Mouse (Mus musculus): Measurements from ENCODE around the gene Mrs2. TPM values are rescaled to one million over a fixed set of nuclear protein-coding genes. Genes with fewer than 3 reads are reported as not detected.

Gene Mrs2
- 10 to 100 TPM; 54.3 to 55.2 TPM for total RNA-seq (2021)

DNA sequence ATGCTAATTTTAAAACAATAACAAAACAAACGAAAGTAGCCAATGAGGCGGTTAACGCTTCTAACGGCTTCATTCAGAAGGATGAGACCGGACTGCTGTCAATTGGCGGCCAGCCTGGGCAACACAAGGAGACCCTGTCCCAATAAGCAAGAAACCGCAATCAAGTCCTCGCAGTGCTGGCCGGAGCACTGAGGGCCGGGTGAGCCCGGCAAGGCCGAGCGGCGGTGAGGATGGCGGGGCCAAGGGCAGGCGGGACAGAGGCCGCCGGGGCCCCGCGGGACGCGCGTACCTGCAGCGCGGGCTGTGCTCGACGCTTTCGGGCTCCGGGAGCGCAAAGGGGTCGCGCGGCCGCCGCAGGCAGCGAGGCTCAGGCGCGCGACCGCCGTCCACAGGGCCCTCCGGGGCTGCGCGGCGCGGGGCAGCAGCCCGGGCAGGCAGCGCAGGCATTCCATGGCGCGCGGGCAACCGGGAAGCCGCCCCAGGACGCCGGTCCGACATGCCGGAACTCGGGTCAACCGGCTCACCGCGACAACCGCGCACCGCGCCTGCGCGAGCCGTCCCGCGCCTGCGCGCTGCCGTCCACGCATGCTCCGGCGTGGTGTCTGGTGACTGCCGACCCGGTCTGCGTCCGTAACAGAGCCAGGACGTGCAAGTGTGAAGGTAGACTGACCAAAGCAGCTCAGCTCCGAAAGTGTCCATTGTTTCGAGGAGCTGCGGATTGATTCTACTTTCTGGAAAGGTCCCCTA lies at the start of gene Mrs2:
Mrs2 (minus strand) TSS at position 587 of the 747 bp plus-strand sequence.
- peak; percentile 90 to 92 for DNase-seq (ENCODE audit: low spot score in 2 of 2)
- intact Hi-C loops (cut with DNase I) = loop anchor here (1.0 kb wide), 1 partner anchor 95 kb away; no protein-coding TSS in a partner anchor

DNA sequence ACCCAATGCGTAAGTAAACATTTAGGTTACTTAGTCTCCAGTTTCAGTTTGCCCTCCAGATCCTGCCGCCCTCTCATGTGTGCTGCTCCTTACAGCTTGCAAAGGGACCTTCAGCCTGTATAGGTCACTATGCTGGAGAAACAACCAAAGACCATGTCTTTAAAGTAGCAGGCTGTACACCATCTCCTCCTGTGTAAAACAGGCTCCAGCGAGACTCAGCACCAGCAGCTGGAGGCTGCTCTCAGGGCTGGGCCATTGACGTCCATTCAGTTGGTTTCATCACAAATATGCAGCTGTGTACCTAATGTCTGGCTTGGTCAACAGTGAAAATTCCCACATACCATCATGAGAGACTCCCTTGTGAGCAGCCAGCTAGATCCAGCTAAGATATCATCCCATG lies 49.6 kb upstream of the Mrs2 start:
- intact Hi-C loops (cut with DNase I) = no loop called here
- DNase-seq (ENCODE audit: low spot score in 2 of 2) = no peak

DNA sequence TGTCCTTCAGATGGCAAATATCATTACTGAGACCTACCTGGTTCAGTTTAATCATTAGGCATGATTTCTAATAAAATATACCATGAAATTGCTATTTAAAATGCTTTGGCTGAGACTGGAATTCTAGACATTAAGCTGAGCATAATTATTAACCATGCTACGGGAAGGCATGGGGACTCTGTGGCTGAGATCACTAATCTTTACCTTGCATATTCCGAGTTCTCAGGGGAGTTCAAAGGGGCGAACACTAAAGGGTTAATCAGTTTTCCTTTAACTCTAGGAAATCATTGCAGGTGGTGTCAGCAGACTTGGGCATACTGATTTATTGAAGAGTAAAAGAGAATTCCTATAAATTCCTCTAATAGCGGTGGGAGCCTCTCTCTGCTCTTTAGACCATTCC lies 47.0 kb upstream of the Mrs2 start:
- DNase-seq (ENCODE audit: low spot score in 2 of 2) = no peak
- intact Hi-C loops (cut with DNase I) = no loop called here

DNA sequence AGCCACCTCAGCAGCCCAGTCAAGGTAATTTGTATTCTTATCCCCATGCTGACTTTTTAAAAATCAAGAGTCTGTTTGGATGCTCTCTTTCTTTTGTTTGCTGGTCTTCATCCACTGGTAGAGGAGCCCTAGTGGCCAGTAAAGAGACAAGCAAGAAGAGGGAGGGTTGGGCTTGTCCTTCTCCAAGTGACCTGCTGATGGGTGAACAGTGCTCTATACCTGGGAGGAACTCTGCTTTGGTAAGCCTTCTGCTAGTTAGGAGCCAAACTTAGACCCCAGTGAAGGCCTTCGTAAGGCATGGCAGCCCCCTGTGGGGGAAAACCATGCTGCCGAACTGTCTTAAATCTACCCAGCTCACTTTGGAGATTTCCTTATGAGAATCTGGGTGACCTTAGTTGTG lies 46.5 kb upstream of the Mrs2 start:
- intact Hi-C loops (cut with DNase I) = no loop called here
- no peak for DNase-seq (ENCODE audit: low spot score in 2 of 2)

DNA sequence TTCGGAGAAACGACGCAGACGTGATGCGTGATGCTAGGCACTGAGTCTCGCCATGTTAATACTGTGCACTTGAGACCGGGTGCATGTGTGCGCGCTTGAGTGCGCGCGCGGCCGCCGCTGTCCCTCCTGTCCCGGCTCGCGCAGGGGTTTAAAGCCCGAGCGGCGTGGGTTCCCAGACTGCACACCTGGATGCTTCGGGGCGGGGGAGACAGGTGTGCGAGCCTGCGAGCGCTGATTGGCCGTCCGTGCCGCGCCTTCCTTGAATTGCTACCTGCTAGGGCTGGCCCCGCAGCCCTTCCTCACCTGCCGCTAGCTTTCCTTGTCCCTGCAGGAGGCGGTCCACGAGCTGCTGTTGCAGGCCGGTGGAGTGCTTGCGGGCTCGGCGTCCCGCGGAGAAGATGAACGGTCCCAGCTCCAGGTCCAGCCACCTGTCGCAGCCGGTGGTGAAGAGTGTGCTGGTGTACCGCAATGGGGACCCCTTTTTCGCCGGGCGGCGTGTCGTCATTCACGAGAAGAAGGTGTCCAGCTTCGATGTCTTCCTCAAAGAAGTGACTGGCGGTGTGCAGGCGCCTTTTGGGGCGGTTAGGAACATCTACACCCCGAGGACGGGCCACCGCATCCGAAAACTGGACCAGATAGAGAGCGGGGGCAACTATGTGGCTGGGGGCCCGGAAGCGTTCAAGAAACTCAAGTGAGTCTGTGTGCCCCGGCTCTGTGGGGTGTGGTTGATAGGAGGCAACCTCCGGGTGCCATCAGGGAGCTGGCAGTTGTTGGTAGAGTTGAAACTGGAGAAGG lies 35.9 kb upstream of the Mrs2 start, which contains the start of gene Dcdc2a:
Dcdc2a (plus strand) TSS at position 132 of the 795 bp plus-strand sequence.
- peak in 1 of 2 experiments; percentile 14 for DNase-seq (ENCODE audit: low spot score in 2 of 2)
- intact Hi-C loops (cut with DNase I) = loop anchor here (1.0 kb wide), 1 partner anchor 59 kb away; no protein-coding TSS in a partner anchor

DNA sequence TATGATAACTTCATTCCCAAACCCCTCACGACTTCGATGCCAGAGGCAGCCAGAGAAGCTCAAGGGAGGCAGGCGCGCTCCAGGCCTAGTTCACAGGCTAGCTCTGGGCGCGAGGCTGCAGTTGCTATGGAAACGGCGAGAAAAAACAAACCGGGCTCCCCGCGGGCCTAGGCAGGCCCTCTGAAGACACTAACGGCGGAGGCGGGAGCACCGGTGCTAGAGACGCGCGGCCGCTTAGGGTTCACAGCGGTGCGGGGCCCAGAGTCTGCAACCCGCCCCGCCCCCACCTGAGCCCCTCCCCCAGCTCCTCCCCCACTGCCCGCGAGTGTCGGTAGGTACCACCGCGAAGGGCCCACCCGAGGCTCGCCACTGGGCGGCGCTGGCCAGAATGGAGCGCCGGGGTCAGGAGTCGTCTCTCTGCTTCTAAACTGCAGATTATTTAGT lies 35.0 kb upstream of the Mrs2 start:
- intact Hi-C loops (cut with DNase I) = loop anchor here (1.0 kb wide), 1 partner anchor 60 kb away; no protein-coding TSS in a partner anchor
- DNase-seq (ENCODE audit: low spot score in 2 of 2) = peak; percentile 78 to 80

DNA sequence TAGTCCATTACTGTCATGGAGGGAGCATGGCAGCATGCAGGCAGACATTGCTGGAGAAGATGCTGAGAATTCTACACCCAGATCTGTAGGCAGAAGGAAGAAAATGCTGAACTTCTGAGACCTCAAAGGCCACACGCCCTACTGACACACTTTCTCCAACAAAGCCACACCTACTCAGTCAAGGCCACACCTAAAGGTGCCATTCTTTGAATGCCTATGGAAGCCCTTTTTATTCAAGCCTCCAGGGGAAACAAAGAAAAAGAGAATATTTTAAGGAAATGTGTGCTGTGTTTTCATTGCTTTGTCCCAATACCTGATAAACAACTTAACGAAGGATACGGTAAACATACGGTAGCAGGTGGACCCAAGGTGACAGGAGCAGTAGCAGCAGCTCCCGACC lies 32.5 kb upstream of the Mrs2 start:
- no peak for DNase-seq (ENCODE audit: low spot score in 2 of 2)
- intact Hi-C loops (cut with DNase I) = no loop called here

DNA sequence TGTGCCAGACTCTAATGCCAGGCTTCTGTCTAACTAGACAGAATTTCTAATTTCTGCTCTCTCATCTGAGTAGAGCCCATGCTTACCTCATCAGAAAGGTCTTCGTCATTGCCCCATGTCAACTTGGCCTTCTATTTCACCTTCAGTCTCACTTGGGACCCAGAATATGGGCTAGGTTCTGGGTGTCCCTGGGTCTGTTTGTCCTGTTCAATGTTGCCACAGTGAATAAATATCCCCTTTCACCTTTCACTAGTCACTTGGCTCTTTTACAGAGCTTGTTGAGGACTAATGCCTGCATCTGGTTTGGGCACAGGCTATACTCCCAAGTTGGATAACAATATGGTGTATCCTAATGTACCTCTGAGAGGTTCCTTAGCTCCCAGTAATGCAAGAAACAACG lies 19.3 kb upstream of the Mrs2 start:
- no peak for DNase-seq (ENCODE audit: low spot score in 2 of 2)
- intact Hi-C loops (cut with DNase I) = no loop called here

DNA sequence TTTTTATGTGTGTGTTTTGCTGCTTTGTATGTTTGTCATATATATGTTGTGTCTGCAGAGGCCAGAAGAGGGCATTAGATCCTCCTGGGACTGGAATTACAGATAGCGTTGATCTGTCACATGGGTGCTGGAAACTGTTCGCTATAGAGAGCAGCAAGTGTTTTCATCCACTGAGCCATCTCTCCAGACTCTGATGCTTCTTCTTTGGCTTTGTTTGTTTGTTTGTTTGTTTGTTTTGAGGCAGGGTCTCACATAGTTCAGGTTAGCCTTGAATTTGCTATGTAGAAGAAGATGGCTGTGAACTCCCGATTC lies 6.9 kb upstream of the Mrs2 start:
- intact Hi-C loops (cut with DNase I) = no loop called here
- DNase-seq (ENCODE audit: low spot score in 2 of 2) = no peak

DNA sequence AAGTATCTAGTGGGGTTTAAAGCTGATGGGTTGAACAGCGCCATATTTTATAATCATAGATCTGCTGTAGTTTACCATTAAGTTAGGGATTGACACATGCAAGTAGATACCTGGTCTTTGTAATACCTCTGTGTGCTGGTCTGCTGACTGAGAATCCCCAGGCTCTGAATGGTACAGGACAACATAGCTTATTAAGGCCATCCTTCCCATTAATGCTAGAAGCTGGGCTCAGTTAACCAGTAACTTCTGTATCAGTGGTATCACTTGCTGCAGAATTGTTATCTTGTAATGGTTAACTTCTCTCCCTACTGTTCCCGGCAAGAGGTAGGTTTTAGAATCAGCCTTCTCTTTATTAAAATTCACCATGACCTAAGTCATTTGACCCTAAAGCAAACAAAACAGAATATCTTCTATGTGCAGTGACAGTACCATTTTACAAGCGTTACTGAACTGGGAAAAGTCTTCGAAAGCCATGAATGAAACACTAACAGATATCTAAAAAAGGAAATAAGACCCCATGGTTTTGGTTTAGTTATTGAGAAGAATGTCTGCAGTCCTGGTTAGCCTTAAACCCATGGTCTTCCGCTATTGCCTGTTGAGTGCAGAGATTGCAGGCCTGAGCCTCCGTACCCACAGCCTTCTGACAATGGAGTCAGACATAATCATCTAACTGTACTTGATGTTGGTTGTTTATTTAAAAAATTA lies 6.4 kb upstream of the Mrs2 start:
- DNase-seq (ENCODE audit: low spot score in 2 of 2) = no peak
- intact Hi-C loops (cut with DNase I) = no loop called here

DNA sequence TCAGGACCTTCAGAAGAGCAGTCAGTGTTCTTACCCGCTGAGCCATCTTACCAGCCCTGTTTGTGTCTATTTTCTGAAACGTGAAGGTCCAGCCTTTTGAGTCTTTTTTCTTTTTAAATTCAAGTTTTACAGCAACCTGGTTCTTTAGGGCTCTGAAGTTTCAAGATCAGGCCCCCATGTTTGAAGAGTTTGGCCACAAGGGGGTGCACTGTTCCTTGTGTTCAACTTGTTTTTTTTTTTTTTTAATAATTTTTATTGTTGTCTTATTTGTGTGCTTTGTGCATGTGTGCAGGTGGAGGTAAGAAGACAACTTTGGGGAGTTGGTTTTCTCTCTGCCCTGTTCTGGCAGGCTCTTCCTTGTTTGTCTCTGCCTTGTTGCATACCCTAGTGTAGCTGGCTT lies 4.5 kb upstream of the Mrs2 start:
- intact Hi-C loops (cut with DNase I) = loop anchor here (1.0 kb wide), 1 partner anchor 91 kb away; no protein-coding TSS in a partner anchor
- DNase-seq (ENCODE audit: low spot score in 2 of 2) = peak in 1 of 2 experiments; percentile 30

DNA sequence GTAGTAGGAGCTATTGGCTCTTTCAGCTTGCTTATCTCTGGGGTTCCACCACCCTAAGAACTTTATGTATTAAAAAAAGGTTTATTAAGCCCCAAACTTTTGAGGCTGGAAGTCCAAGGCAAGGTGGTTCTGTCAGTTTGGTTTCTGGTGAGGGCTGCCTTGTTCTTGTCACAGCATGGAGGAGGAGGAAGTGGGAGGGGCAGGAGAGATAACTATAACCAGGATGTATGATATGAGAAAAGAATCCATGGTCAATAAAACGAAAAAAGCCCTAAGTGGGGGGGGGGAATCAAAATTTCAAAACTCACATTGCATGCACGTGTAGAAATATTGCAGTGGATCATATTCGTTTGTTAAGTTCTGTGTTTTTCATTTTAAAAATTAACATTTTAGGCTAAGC lies 3.0 kb upstream of the Mrs2 start:
- intact Hi-C loops (cut with DNase I) = no loop called here
- DNase-seq (ENCODE audit: low spot score in 2 of 2) = no peak

DNA sequence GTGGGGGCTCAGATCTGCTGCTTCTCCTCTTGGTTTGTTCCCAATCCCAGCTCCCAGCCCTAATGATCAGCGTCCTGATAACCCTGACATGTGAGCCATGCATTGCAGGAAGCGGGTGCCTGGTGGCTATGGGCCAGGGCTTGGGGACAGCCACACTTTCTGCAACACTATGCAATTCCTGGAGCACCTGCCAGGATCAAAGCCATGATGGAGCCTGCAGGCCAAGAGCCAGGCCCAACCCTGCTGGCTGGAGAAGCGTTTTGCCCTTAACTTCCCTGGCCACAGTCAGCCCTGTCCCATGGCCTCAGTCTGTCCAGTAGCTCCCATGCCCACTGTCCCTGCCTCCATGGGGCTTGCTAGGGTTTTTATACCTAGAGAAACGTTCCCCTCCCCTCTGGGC lies 2.2 kb upstream of the Mrs2 start:
- intact Hi-C loops (cut with DNase I) = no loop called here

DNA sequence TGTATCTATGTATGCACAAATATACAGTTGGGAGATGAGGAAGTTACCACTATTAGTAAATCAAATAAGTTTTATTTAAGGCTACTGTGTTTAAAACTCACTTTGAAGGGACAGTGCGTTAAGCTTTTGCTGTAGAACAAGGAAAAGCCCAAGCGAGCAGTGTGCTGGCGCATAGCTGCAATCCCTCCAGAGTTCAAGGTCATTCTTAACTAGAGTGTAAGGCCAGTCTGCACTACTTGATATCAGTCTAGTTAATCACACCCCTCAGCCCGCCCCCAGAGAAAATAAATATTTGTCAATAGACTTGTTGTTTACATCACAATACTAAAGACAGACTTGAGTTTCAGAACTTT lies 337 bp upstream of the Mrs2 start:
- DNase-seq (ENCODE audit: low spot score in 2 of 2) = no peak
- intact Hi-C loops (cut with DNase I) = loop anchor here (1.0 kb wide), 1 partner anchor 95 kb away; no protein-coding TSS in a partner anchor

More for the DNA sequence above, 2.2 kb upstream of the Mrs2 start:
- DNase-seq (ENCODE audit: low spot score in 2 of 2) = no peak

DNA sequence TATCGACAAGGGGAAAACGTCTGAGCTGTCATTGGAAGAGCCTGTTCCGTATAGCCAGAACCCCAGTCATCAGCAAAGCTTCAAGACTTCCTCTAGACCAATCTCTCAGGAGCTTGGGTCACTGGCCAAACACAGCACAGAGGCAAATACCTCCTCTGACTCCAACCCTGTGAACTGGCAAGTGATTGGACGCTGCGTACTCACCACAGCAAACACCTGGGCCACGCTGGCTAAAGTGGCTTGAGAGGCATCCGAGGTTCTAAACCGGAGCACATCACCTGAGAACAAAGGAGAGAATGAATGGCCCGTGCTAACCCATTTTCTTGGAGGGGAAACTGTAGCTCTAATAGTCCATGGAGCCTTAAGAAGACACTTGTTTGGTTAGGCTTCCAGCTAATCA lies 1.9 kb downstream of the Mrs2 start:
- DNase-seq (ENCODE audit: low spot score in 2 of 2) = no peak
- intact Hi-C loops (cut with DNase I) = no loop called here

DNA sequence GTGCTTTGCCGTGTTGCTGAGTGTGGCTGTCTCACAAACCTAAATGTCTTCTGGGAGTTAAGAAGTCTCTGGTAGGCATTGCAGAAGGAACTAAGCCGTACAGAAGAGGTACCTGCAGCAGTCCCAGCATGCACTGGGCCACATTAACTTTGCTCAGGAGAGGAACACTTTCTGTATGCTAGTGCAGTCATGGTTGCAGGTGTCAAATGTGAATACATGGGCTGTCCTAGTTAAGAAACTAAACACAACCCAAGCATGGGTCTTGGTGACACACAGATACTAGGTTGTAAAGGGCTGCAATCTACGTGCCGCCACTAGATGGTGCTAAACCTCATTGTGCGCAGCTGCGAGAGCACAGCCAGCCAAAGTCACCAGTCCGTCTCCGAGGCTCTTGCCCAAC lies 13.1 kb downstream of the Mrs2 start:
- DNase-seq (ENCODE audit: low spot score in 2 of 2) = peak; percentile 33 to 53

DNA sequence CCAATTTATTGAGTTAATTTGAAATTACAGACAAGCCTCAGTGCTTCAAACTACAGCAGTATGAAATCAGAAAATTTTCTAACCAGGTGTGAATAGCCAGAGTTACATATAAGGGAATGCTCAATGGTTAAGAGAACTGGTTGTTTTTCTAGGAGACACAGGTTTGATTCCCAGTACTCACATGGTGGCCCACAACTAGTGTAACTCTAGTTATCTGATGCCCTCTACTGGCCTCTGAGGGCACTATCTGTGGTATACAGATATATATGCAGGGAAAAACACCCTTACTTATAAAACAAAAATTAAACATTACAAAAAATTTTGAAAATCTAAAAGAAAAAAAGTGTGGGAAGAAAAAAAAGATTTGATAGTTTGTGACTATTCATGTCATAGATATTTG lies 17.2 kb downstream of the Mrs2 start:
- no peak for DNase-seq (ENCODE audit: low spot score in 2 of 2)
- intact Hi-C loops (cut with DNase I) = no loop called here

More for the DNA sequence above, 13.1 kb downstream of the Mrs2 start:
- intact Hi-C loops (cut with DNase I) = no loop called here

DNA sequence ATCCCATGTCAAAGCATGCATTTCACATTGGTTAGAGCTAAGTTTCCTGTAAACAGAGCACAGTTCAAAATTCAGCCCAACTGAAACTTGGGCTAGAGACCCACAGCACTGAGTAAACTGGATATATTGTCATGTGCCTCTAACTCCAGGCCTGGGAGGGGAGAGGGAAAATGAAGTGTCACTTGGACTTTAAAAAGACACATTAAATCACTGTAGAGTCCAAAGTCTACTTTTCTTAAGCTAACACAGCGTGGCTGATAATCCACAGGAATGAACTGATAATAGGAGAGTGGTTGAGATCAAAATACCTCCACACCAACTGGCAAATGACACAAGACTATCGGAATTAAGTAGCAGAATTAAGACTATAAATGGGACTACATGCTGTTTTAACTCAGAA lies 20.6 kb downstream of the Mrs2 start:
- intact Hi-C loops (cut with DNase I) = no loop called here
- no peak for DNase-seq (ENCODE audit: low spot score in 2 of 2)

DNA sequence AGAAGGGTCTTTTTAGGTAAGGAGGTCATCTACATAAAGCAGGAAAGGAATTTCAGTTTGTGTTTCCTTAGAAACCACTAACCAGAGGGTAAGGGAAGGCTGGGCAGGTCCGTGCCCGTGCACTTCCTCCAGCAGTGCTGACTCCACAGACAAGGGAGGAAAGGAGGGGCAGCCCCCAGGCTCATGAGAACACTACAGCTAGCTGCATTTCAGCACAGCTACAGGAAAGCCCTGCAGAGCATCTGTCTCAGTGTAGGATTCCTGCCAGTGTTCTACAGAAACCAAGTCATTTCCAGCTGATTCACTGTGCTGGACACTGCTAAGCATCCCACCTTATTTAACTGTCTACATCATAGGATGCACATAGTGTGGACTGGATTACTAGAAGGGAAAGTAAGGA lies 27.0 kb downstream of the Mrs2 start:
- intact Hi-C loops (cut with DNase I) = no loop called here
- no peak for DNase-seq (ENCODE audit: low spot score in 2 of 2)

DNA sequence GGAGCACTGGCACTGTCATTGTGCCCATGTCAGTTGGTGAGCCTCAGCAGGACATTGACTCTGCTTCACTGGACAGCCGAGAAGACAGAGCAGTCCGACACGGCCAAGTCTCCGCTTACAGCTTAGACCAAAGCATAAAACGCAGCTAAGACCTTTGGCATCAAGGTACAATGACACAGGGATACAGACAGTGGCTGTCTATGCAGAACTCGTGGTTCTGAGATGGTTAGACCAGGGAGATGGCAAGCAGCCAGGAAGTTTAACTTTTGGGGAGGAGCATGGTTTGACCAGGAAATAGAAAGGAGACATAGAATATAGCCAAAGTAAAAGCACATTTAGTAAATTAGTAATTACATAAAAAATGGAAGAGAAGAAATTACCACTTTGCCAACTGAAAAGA lies 31.2 kb downstream of the Mrs2 start:
- intact Hi-C loops (cut with DNase I) = no loop called here
- no peak for DNase-seq (ENCODE audit: low spot score in 2 of 2)

All from left cerebral cortex, postnatal 25 days (tissue).